Mouse (Mus musculus) splenic B cell, adult 2 months (primary cell): ENCODE data around the gene Gm20388.
A peak's percentile ranks its signal among the peaks of the same experiment; 100 is the strongest.

Experiments used
- DNase-seq: peaks from one replicate; pipeline ENCODE4 v3.0.0-alpha.2; 2011; ENCODE audit warnings: low read depth, low spot score
- H3K27me3 ChIP-seq: 2 replicates; pipeline ENCODE4 v1.6.1; 2012; ENCODE audit warnings: mild to moderate bottlenecking, low read length, moderate library complexity, mixed read lengths; ENCODE audit not compliant: control insufficient read depth, poor library complexity, insufficient read depth, severe bottlenecking
- H3K36me3 ChIP-seq: 2 replicates; pipeline ENCODE4 v1.6.1; 2012; ENCODE audit warnings: mild to moderate bottlenecking, low read length, moderate library complexity, mixed read lengths; ENCODE audit not compliant: control insufficient read depth, poor library complexity, insufficient read depth, severe bottlenecking

Gene Gm20388

GRCm38 (mm10) chr8:120872661-120873060 is 962.0 kb downstream of the Gm20388 start:
- H3K27me3 ChIP-seq, result no peaks in the 10 kb centered on the region
- no peak for DNase-seq
- H3K36me3 ChIP-seq, result no peaks in the 10 kb centered on the region

- Histone ChIP-seq H3K27me3 (no peaks in the 10 kb centered on the region), H3K36me3 (no peaks in the 10 kb centered on the region)
- DNase-seq, result no peak
Observed at GRCm38 (mm10) chr8:120876010-120876918, 965.6 kb downstream of the Gm20388 start.

DNA sequence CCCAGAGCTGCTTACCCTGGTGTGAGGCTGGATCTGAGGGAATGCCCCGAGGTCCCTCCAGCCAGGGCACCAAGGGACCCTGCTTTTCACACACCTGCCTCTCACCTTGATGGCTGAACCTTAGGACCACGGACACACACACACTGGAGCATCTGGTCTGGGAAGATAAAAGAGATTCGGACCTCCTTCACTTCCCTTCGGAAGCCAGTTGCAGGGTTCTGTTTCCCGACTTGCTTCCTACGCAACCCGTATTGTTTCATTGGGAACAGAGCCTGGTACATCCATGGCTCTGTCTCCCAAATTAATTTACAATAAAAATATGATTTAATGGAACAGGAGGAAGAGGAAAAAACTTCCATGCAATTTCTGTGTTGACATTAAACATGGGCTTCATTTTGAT is 966.4 kb downstream of the Gm20388 start:
- Histone ChIP-seq H3K36me3 (no peaks in the 10 kb centered on the region), H3K27me3 (no peaks in the 10 kb centered on the region)
- DNase-seq, result no peak

DNA sequence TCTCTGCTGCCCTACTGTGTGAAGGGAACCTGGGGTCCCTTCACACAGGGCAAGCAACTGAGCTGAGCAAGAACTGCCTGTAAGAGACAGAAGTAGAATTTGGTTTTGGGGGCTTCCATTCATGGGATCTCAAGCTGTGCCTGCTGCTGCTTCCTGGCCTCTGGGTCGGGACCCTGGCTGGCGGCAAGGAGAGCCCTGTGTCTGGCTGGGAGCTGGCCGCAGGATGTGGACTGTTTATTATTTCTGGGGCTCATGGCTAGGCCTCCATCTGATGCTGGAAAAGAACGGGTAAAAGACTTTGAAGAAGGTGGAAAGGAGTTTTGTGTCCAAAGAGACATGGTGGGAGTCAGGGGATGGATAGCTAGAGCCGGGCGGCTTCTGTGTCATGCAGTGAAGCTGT is 969.3 kb downstream of the Gm20388 start:
- DNase-seq, result no peak
- no peaks in the 10 kb centered on the region for H3K36me3 ChIP-seq
- 0 out of 2 replicates have a peak, but pooled peaks cover 2% of the 10 kb centered on the region for H3K27me3 ChIP-seq

- no peak for DNase-seq
- peaks cover 2% of the 10 kb centered on the region; the same call in 1 of the 2 replicates for H3K27me3 ChIP-seq
- no peaks in the 10 kb centered on the region for H3K36me3 ChIP-seq
Observed at GRCm38 (mm10) chr8:120881634-120882033, 971.0 kb downstream of the Gm20388 start.

DNA sequence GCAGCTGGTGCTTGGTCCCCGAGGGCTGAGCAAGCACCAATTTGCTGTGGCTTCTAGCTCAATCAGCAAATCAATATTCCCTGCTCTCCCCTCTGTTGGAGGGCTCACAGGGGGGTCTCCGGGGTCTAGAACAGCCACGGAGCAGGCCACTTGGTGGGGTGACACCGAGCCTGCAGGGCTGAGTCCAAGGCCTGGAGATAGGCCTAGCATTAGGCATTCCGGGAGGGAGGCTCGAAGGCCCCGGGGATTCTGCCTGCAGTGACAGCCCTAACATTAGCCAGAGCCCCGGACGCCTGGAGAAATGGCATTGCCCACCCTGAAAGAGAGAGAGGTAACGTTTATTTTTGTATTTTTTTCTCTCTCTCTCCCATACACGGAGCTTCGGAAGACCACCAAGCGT is 972.0 kb downstream of the Gm20388 start:
- Histone ChIP-seq H3K36me3 (no peaks in the 10 kb centered on the region), H3K27me3 (peaks cover 5% of the 10 kb centered on the region; the same call in 1 of the 2 replicates)
- no peak for DNase-seq

DNA sequence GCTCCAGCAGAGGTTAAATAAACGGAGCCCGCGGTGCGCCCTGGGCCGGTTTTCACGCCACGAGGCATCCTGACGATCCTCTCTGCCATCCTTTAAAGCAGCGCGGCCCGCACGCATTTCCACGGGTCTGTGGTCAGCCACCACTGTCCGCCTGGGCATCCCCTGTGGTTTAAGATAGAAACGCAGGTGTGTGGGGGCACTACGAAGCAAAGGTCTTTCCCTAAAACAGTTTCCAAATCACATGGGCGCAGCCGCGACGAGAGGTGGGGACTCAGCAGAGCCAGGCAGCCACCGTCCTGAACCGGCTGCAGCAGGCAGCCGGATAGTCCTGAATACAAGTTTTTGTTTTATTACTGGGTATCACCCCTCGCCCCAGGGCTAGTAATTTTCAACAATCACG is 972.7 kb downstream of the Gm20388 start:
- no peak for DNase-seq
- no peaks in the 10 kb centered on the region for H3K36me3 ChIP-seq
- peaks cover 5% of the 10 kb centered on the region; the same call in 1 of the 2 replicates for H3K27me3 ChIP-seq

GRCm38 (mm10) chr8:120883853-120884252 is 973.2 kb downstream of the Gm20388 start:
- Histone ChIP-seq H3K36me3 (no peaks in the 10 kb centered on the region), H3K27me3 (peaks cover 5% of the 10 kb centered on the region; the same call in 1 of the 2 replicates)
- no peak for DNase-seq

- no peak for DNase-seq
- Histone ChIP-seq H3K27me3 (peaks cover 5% of the 10 kb centered on the region; the same call in 1 of the 2 replicates), H3K36me3 (no peaks in the 10 kb centered on the region)
Observed at GRCm38 (mm10) chr8:120884881-120885280, 974.2 kb downstream of the Gm20388 start.

GRCm38 (mm10) chr8:120887254-120887653 is 976.6 kb downstream of the Gm20388 start:
- peak; percentile 34 for DNase-seq
- peaks cover 5% of the 10 kb centered on the region; the same call in 1 of the 2 replicates for H3K27me3 ChIP-seq
- no peaks in the 10 kb centered on the region for H3K36me3 ChIP-seq

GRCm38 (mm10) chr8:120888005-120888404 is 977.4 kb downstream of the Gm20388 start:
- H3K27me3 ChIP-seq, result peaks cover 5% of the 10 kb centered on the region; the same call in 1 of the 2 replicates
- no peak for DNase-seq

GRCm38 (mm10) chr8:120889189-120889588 is 978.5 kb downstream of the Gm20388 start:
- peaks cover 3% of the 10 kb centered on the region; the same call in 1 of the 2 replicates for H3K27me3 ChIP-seq
- peak; percentile 25 for DNase-seq
- H3K36me3 ChIP-seq, result no peaks in the 10 kb centered on the region

More at GRCm38 (mm10) chr8:120888005-120888404, 977.4 kb downstream of the Gm20388 start:
- H3K36me3 ChIP-seq, result no peaks in the 10 kb centered on the region

DNA sequence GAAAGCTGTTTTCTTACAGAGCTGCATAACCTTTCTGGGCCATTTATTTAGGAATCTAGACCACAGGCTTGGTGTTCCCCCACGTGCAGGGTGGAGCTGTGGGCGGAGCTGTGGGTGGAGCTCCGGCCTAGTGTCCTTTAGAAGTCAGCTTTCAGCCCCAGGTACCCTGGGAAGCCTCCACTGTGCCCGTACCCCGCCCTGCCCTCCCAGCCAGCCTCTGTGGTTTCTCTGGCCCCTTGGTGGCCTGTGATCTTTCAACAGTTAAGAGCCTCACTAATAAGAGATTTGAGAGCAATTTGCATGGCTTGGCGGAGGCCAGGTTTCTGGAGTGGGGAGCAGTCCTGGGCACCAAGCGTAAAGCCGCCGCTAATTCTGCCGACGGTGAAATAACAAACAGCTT is 979.4 kb downstream of the Gm20388 start:
- DNase-seq, result peak; percentile 10
- Histone ChIP-seq H3K27me3 (peaks cover 3% of the 10 kb centered on the region; the same call in 1 of the 2 replicates), H3K36me3 (no peaks in the 10 kb centered on the region)

GRCm38 (mm10) chr8:120895009-120895408 is 984.4 kb downstream of the Gm20388 start:
- Histone ChIP-seq H3K36me3 (no peaks in the 10 kb centered on the region), H3K27me3 (no peaks in the 10 kb centered on the region; the same call in 1 of the 2 replicates)
- DNase-seq, result no peak

DNA sequence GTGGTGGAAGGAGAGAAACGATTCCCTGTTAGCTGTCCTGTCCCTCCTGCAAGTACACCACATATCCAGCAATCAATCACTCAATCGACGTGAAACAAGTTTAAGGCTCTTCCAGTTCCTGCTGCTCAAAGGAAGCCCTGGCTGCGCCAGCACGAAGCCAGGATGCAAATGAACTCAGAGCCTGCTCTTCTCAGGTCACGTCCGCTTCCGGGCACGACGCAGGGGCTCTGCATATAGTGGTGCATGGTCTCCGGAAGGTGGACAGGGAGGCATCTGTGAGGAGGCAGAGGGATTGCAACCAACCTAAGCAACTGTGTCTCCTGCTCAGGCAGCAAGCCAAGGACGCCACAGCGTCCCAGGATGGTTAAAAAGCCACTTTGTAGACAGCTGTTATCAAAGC is 985.0 kb downstream of the Gm20388 start:
- H3K36me3 ChIP-seq, result no peaks in the 10 kb centered on the region
- H3K27me3 ChIP-seq, result no peaks in the 10 kb centered on the region; the same call in 1 of the 2 replicates
- no peak for DNase-seq
